Mouse (Mus musculus): ENCODE data around the gene Slc8a1.

- TF ChIP-seq CTCF (IDR thresholded peaks at IDR 0.05; ENCODE audit: low read depth), result no peak
- no peak for TF ChIP-seq EP300 (IDR thresholded peaks at IDR 0.05; ENCODE audit: low read depth)
Measured at GRCm38 (mm10) chr17:81383461-81383860, 354.7 kb downstream of the Slc8a1 start.

Measured in liver, postnatal 0 days (tissue).